Mouse (Mus musculus) ES-E14 (cell line): ENCODE data around the gene Klhl22. TPM values are rescaled to one million over a fixed set of nuclear protein-coding genes. Genes with fewer than 3 reads are reported as not detected.

Source experiments
- DNase-seq: peaks from one replicate; pipeline ENCODE4 v3.0.0-alpha.2; 2013; ENCODE audit warnings: low read depth, low spot score
- H3K27ac ChIP-seq: 2 replicates; pipeline ENCODE4 v1.5.1; 2012; ENCODE audit warnings: low read depth, mild to moderate bottlenecking, low read length, moderate library complexity, mixed read lengths; ENCODE audit not compliant: poor library complexity, insufficient read depth, severe bottlenecking
- H3K36me3 ChIP-seq: 2 replicates; pipeline ENCODE4 v1.6.1; 2012; ENCODE audit warnings: mild to moderate bottlenecking, low read length, moderate library complexity, mixed read lengths; ENCODE audit not compliant: control insufficient read depth, poor library complexity, insufficient read depth, severe bottlenecking
- H3K4me1 ChIP-seq, 2 experiments: fragments of 150-350 bp in 1 of 2; sonication (generic) in 1 of 2; 2 replicates each; pipeline ENCODE4 v1.6.1; 2012; ENCODE audit warnings: low read length in 2 of 2, mild to moderate bottlenecking in 1 of 2, mixed read lengths in 1 of 2; ENCODE audit not compliant: control insufficient read depth in 2 of 2, insufficient read depth in 2 of 2, poor library complexity in 1 of 2
- H3K4me3 ChIP-seq, 2 experiments: fragments of 150-350 bp in 1 of 2; sonication (generic) in 1 of 2; 2 replicates each; pipeline ENCODE4 v1.5.1; 2012; ENCODE audit warnings: low read length in 2 of 2, low read depth in 1 of 2, mild to moderate bottlenecking in 1 of 2, mixed read lengths in 1 of 2; ENCODE audit not compliant: insufficient read depth in 1 of 2, poor library complexity in 1 of 2, severe bottlenecking in 1 of 2
- H3K9ac ChIP-seq: 2 replicates; pipeline ENCODE4 v1.6.1; 2012; ENCODE audit warnings: low read depth, mild to moderate bottlenecking, low read length, mixed read lengths; ENCODE audit not compliant: poor library complexity, insufficient read depth, severe bottlenecking
- H3K9me3 ChIP-seq: fragments of 150-350 bp; sonication (generic); 2 replicates; pipeline ENCODE4 v1.6.1; 2012; ENCODE audit warnings: low read depth, mild to moderate bottlenecking, low read length; ENCODE audit not compliant: control insufficient read depth, insufficient read depth
- CHD2 ChIP-seq: IDR thresholded peaks from 2 replicates; pipeline ENCODE4 v1.6.1; 2014; ENCODE audit warnings: mild to moderate bottlenecking, low read depth, low read length, inconsistent platforms
- HCFC1 ChIP-seq: IDR thresholded peaks from 2 replicates; pipeline ENCODE4 v1.6.1; 2012; ENCODE audit warnings: low read length, inconsistent platforms, borderline replicate concordance; ENCODE audit not compliant: insufficient read depth
- MAFK ChIP-seq: IDR thresholded peaks from 2 replicates; pipeline ENCODE4 v1.6.1; 2014; ENCODE audit warnings: mild to moderate bottlenecking, low read depth, low read length, inconsistent platforms; ENCODE audit not compliant: insufficient read depth
- ZC3H11A ChIP-seq: IDR thresholded peaks from 2 replicates; pipeline ENCODE4 v1.6.1; 2012; ENCODE audit warnings: low read depth, mild to moderate bottlenecking, inconsistent platforms, low read length, borderline replicate concordance
- ZNF384 ChIP-seq: IDR thresholded peaks from 2 replicates; pipeline ENCODE4 v1.6.1; 2012; ENCODE audit warnings: low read depth, low read length, inconsistent platforms
- in situ Hi-C, 2 experiments: fragments of 600-800 bp; cut with MboI; formaldehyde crosslinking; loops; one replicate each; pipeline ENCODE4 v1.15.1; 2025; ENCODE audit warnings: low sequenced_read_pairs in 2 of 2, inconsistent platforms in 1 of 2; ENCODE audit not compliant: unreplicated experiment in 2 of 2
- total RNA-seq: library from RNA; depleted of rRNA; stranded (reverse); fragments of 300-350 nt; gene quantifications from 2 replicates; pipeline ENCODE4 v1.2.3, GENCODE M21; 2012

Gene Klhl22
- total RNA-seq, 1 experiment, result 64.7 TPM

DNA sequence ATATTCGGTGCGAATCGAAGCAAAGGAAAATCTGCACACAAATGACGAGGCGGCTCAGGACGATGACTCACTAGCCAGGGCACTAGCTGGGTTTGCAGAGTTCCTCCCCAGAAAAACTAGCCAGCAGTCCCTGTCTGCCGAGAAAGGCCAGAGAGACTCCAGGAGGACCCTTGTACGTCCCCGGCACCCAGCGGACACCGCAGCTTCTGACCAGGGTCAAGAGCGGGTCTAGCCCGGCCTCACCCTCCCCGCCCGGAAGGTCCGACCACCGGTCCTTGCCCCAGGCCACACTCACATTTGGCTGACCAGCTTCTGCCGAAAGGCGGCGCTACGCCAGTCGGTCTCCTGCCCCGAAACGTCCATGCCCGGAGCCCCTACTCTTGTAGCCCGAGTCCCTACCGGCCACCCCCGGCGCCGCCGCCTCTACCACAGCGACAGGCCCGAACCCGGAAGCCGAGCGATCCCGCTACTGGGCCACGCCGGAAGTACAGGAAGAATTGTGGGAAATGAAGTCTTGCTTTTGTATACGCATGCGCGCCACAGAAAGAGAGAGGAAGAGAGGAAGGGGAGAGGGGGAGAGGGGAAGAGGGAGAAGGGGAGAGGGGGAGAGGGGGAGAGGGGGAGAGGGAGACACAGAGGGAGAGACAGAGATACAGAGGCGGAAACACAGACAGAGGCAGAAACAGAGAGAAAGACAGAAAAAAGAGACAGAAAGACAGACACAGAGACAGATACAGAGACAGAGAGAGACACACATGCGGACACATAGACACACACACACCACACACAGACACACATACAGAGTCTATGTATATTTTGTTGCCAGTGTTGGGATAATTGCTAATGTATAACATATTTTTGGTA is 36.7 kb upstream of the Klhl22 start:
- TF ChIP-seq CHD2, result no peak
- TF ChIP-seq ZNF384, result no peak
- peak; percentile 78 for TF ChIP-seq HCFC1

DNA sequence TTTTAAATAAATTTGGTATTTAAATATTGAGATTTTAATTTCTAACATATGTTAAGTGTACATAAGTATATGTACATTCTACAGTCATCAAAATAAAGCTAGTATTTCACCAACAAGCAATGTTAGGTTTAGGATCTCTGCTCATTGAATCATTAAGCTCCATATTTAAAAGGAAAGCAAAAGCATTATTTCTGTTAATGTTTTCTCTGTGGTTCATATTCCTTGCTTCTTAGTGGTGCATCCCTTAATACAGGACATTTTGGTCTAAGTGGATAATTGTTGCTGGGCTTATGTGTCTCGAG is 36.1 kb upstream of the Klhl22 start:
- Histone ChIP-seq H3K27ac (no peak overlapping the region), H3K4me3 (peak overlapping the region in 1 of 2 experiments; percentile 87; a peak in 2 of 4 replicates)
- in situ Hi-C loops, result no loop called here

More for the DNA sequence above, 36.7 kb upstream of the Klhl22 start:
- peaks cover 2 to 8% of the 10 kb centered on the region in 2 experiments; a peak in 2 of 4 replicates for H3K4me1 ChIP-seq
- peak overlapping the region; percentile 76 to 87 for H3K4me3 ChIP-seq
- no peaks in the 10 kb centered on the region for H3K9me3 ChIP-seq
- in situ Hi-C loops, result no loop called here
- no peaks in the 10 kb centered on the region for H3K36me3 ChIP-seq
- 0 out of 2 replicates have a peak overlapping the region, but pooled peaks have one; percentile 15 for H3K27ac ChIP-seq
- DNase-seq, result peak; percentile 78
- H3K9ac ChIP-seq, result peak overlapping the region; percentile 82

DNA sequence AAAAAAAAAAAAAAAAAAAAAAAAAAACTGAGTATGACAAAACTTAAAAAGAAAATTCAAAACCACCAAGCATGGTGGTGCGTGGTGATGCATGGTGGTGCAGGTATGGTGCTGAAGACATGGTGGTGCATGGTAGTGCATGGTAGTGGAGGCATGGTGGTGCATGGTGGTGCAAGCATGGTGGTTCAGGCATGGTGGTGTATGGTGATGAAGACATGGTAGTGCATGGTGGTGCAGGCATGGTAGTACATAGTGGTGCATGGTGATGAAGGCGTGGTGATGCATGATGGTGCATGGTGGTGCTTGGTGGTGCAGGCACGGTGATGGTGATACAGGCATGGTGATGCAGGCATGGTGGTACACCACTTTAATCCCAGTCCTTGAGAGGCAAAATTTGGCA is 35.0 kb upstream of the Klhl22 start:
- no peak for DNase-seq
- H3K4me3 ChIP-seq, result no peak overlapping the region
- in situ Hi-C loops, result no loop called here

More for the DNA sequence above, 36.1 kb upstream of the Klhl22 start:
- TF ChIP-seq ZC3H11A, result no peak
- TF ChIP-seq HCFC1, result no peak
- TF ChIP-seq MAFK, result no peak
- TF ChIP-seq ZNF384, result no peak
- no peak for TF ChIP-seq CHD2
- Histone ChIP-seq H3K4me1 (peaks cover 2 to 8% of the 10 kb centered on the region in 2 experiments; a peak in 2 of 4 replicates), H3K9ac (no peak overlapping the region), H3K36me3 (no peaks in the 10 kb centered on the region), H3K9me3 (no peaks in the 10 kb centered on the region)
- no peak for DNase-seq

DNA sequence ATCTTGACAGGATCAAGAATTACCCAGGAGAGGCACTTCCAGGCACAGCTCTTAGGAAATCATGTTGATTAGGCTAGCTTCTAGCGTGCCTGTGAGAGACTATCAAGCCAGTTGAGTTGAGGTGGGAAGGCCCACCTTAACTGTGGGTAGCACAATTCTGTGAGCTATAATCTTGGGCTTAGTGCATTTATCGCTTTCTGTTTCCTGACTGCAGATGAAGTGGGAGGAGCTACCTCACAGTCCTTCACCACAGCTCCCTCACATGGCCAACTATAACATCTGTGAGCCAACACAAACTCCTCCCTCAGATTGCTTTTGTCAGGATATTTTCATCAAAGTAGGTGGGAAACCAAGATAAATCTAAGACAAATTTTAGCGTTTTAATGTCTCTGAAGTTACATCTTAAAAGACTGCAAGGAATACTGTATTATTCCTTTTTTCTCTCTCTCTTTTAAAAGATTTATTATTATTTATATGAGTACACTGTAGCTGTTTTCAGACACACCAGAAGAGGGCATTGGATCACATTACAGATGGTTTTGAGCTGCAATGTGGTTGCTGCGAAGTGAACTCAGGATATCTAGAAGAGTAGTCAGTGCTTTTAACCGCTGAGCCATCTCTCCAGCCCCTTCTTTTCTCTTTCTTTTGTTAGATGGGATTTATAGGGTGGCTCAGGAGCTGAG is 32.1 kb upstream of the Klhl22 start:
- H3K4me1 ChIP-seq, result peaks cover 0 to 2% of the 10 kb centered on the region in 2 experiments; a peak in 1 of 4 replicates
- no peaks in the 10 kb centered on the region for H3K36me3 ChIP-seq
- in situ Hi-C loops, result no loop called here
- no peak overlapping the region for H3K4me3 ChIP-seq
- DNase-seq, result no peak
- H3K9ac ChIP-seq, result no peak overlapping the region
- H3K9me3 ChIP-seq, result no peaks in the 10 kb centered on the region
- TF ChIP-seq ZNF384 (no peak), HCFC1 (no peak), ZC3H11A (no peak), CHD2 (no peak), MAFK (no peak)
- H3K27ac ChIP-seq, result no peak overlapping the region

More for the DNA sequence above, 35.0 kb upstream of the Klhl22 start:
- TF ChIP-seq ZNF384, result peak; percentile 58; the same call in 1 of the 2 replicates
- TF ChIP-seq HCFC1, result no peak
- no peaks in the 10 kb centered on the region for H3K9me3 ChIP-seq
- no peak overlapping the region for H3K9ac ChIP-seq
- H3K4me1 ChIP-seq, result peaks cover 2 to 8% of the 10 kb centered on the region in 2 experiments; a peak in 2 of 4 replicates
- H3K27ac ChIP-seq, result no peak overlapping the region
- no peaks in the 10 kb centered on the region for H3K36me3 ChIP-seq
